Mouse (Mus musculus) heart, embryonic 10.5 days (tissue): ENCODE results near the gene Hdac2. TPM values are rescaled to one million over a fixed set of nuclear protein-coding genes. Genes with fewer than 3 reads are reported as not detected.

Experiments
- DNase-seq: peaks from one replicate; pipeline ENCODE4 v3.0.0-alpha.2; 2017; ENCODE audit warnings: low spot score
- H3K27ac ChIP-seq: fragments of 300-500 bp; sonication (generic); 2 replicates; pipeline ENCODE4 v1.5.1; 2016; ENCODE audit warnings: mild to moderate bottlenecking
- H3K27me3 ChIP-seq: fragments of 300-500 bp; sonication (generic); 2 replicates; pipeline ENCODE4 v1.6.1; 2016; ENCODE audit warnings: mild to moderate bottlenecking; ENCODE audit not compliant: poor library complexity, insufficient read depth, severe bottlenecking
- H3K36me3 ChIP-seq: fragments of 300-500 bp; sonication (generic); 2 replicates; pipeline ENCODE4 v1.6.1; 2016; ENCODE audit warnings: mild to moderate bottlenecking, moderate library complexity
- H3K4me1 ChIP-seq: fragments of 300-500 bp; sonication (generic); 2 replicates; pipeline ENCODE4 v1.6.1; 2016; ENCODE audit warnings: mild to moderate bottlenecking
- H3K4me3 ChIP-seq: fragments of 300-500 bp; sonication (generic); 2 replicates; pipeline ENCODE4 v1.5.1; 2016; ENCODE audit warnings: mild to moderate bottlenecking, moderate library complexity
- H3K9me3 ChIP-seq: fragments of 300-500 bp; sonication (generic); 2 replicates; pipeline ENCODE4 v1.6.1; 2016; ENCODE audit warnings: mild to moderate bottlenecking, moderate library complexity
- WGBS: fragments of 180-500 bp; shearing (Covaris S2); methylation state at CpG from one replicate; pipeline ENCODE4 v1.1.7; 2016; 5-methylcytosine and 5-hydroxymethylcytosine counted together
- polyA plus RNA-seq: library from polyadenylated mRNA; unstranded; fragments of >200 nt; fragmentation: Nextera tagmentation; extraction: Ambion mirVana; gene quantifications from 2 replicates; pipeline ENCODE4 v1.2.1, GENCODE M21; 2016

The Hdac2 gene
- polyA plus RNA-seq, 1 experiment from 2014 or later = 194 TPM

GRCm38 (mm10) chr10:37014274-37015107 is 40.1 kb downstream of the Hdac2 start:
- WGBS = 50% methylated on average over 8 of the region's 8 CpGs
- DNase-seq = no peak
- no peak overlapping the region for H3K4me3 ChIP-seq

GRCm38 (mm10) chr10:37015729-37016128 is 41.4 kb downstream of the Hdac2 start:
- DNase-seq = no peak
- WGBS = 51% methylated on average over 2 of the region's 2 CpGs
- Histone ChIP-seq H3K27me3 (no peaks in the 10 kb centered on the region), H3K9me3 (no peaks in the 10 kb centered on the region), H3K36me3 (no peaks in the 10 kb centered on the region), H3K27ac (no peak overlapping the region), H3K4me1 (no peaks in the 10 kb centered on the region), H3K4me3 (no peak overlapping the region)

More at GRCm38 (mm10) chr10:37014274-37015107, 40.1 kb downstream of the Hdac2 start:
- Histone ChIP-seq H3K9me3 (no peaks in the 10 kb centered on the region), H3K36me3 (no peaks in the 10 kb centered on the region), H3K27ac (no peak overlapping the region), H3K27me3 (no peaks in the 10 kb centered on the region), H3K4me1 (no peaks in the 10 kb centered on the region)

- H3K4me1 ChIP-seq = no peaks in the 10 kb centered on the region
- H3K27ac ChIP-seq = no peak overlapping the region
- DNase-seq = no peak
- no peaks in the 10 kb centered on the region for H3K36me3 ChIP-seq
- no peaks in the 10 kb centered on the region for H3K9me3 ChIP-seq
- H3K4me3 ChIP-seq = no peak overlapping the region
- 57% methylated on average over 2 of the region's 2 CpGs for WGBS
- H3K27me3 ChIP-seq = no peaks in the 10 kb centered on the region
These were observed 41.9 kb downstream of the Hdac2 start for GRCm38 (mm10) chr10:37016200-37016599.

- Histone ChIP-seq H3K4me3 (no peak overlapping the region), H3K27me3 (no peaks in the 10 kb centered on the region), H3K36me3 (no peaks in the 10 kb centered on the region), H3K4me1 (no peaks in the 10 kb centered on the region), H3K27ac (no peak overlapping the region), H3K9me3 (no peaks in the 10 kb centered on the region)
- no peak for DNase-seq
- 86% methylated on average over 1 of the region's 1 CpGs for WGBS
These were observed 50.0 kb downstream of the Hdac2 start for GRCm38 (mm10) chr10:37024301-37024700.

- 57% methylated on average over 2 of the region's 2 CpGs for WGBS
These were observed 54.3 kb downstream of the Hdac2 start for GRCm38 (mm10) chr10:37028651-37029050.

GRCm38 (mm10) chr10:37035090-37035497 is 60.8 kb downstream of the Hdac2 start:
- H3K4me3 ChIP-seq = no peak overlapping the region
- H3K27me3 ChIP-seq = no peaks in the 10 kb centered on the region
- no peaks in the 10 kb centered on the region for H3K9me3 ChIP-seq
- no peaks in the 10 kb centered on the region for H3K36me3 ChIP-seq
- 84% methylated on average over 7 of the region's 7 CpGs for WGBS
- no peak overlapping the region for H3K27ac ChIP-seq
- no peak for DNase-seq
- H3K4me1 ChIP-seq = no peaks in the 10 kb centered on the region

More at GRCm38 (mm10) chr10:37028651-37029050, 54.3 kb downstream of the Hdac2 start:
- no peaks in the 10 kb centered on the region for H3K9me3 ChIP-seq
- H3K27ac ChIP-seq = no peak overlapping the region
- no peak for DNase-seq
- no peaks in the 10 kb centered on the region for H3K27me3 ChIP-seq
- no peaks in the 10 kb centered on the region for H3K4me1 ChIP-seq
- H3K36me3 ChIP-seq = no peaks in the 10 kb centered on the region
- H3K4me3 ChIP-seq = no peak overlapping the region

- no peak overlapping the region for H3K4me3 ChIP-seq
- DNase-seq = no peak
- H3K4me1 ChIP-seq = no peaks in the 10 kb centered on the region
- no peaks in the 10 kb centered on the region for H3K27me3 ChIP-seq
- no peak overlapping the region for H3K27ac ChIP-seq
- 89% methylated on average over 8 of the region's 8 CpGs for WGBS
- H3K9me3 ChIP-seq = no peaks in the 10 kb centered on the region
- H3K36me3 ChIP-seq = no peaks in the 10 kb centered on the region
These were observed 73.3 kb downstream of the Hdac2 start for GRCm38 (mm10) chr10:37047661-37048098.

Other genes with a start within 250 kb of the Hdac2 start
- 43.5 and 74.2 TPM in 2 replicates for gene Marcks, start 164.4 kb downstream of the Hdac2 start, polyA plus RNA-seq